Mouse (Mus musculus) adrenal gland (tissue): ENCODE measurements around the gene Grrp1.

Experiments
- intact Hi-C: fragments of 180-260 bp; cut with DNase I; formaldehyde crosslinking; loops from one replicate; pipeline ENCODE4 v1.15.1; 2025

Grrp1 gene

DNA sequence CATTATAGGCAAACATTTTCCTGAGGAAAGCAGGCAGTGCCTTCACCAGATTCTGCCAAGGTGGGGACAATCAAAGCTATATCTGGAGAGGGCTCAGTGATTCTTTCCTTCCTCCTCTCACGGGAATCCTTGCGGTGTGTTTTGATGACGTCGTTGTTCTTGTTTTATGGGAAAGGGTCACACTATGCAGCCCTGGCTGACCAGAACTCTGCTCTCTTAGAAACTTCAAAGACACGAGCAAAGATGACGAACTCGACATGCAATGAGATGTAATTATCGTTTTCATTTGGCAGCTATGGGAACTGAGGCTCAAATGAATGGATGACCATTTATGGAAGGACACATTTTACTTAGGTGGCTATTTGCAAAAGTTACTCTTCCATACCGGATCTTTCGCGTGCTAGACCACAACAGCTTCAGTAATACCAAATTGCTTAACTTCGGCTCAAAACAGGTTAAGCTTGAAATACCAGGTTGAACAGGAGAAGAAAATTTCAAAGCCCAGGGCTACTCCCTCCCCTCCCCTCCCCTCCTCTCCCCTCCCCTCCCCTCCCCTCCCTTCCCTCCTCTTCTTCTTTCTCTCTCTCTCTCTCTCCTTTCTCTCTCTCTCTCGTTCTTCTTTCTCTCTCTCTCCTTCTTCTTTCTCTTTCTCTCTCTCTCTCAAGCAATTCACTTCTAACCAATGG lies 19.0 kb upstream of the Grrp1 start:
- intact Hi-C loops: no loop called here

DNA sequence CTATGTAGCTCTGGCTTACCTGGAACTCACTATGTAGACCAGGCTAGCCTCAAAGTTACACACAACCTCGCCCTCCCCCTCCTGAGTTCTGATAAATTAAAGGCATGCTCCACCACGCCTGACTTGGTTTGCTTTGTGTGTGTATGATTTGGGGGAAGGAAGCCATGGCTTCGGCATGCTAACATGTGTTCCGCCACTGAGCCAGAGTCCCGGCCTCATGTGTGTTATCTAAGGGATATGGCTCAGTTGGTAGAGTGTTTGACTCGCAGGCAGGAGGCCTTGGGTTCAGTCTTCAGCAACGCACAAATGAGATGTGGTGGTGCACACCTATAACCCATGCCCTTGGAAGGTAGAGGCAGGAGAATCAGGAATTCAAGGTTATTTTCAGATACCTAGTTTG lies 18.1 kb upstream of the Grrp1 start:
- intact Hi-C loops: no loop called here

DNA sequence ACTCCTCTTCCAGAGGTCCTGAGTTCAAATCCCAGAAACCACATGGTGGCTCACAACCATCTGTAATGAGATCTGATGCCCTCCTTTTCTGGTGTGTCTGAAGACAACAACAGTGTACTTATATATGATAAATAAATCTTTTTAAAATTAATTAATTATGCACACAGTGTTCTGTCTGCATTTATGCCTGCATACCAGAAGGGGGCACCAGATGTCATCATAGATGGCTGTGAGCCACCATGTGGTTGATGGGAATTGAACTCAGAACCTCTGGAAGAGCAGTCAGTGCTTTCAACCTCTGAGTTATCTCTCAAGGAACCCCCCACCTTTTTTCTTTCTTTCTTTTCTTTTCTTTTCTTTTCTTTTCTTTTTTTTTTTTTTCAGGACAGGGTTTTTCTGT lies 15.7 kb upstream of the Grrp1 start:
- intact Hi-C loops: loop anchor here (5.0 to 10.0 kb wide), 2 partner anchors 118 to 205 kb away; no protein-coding TSS in a partner anchor

DNA sequence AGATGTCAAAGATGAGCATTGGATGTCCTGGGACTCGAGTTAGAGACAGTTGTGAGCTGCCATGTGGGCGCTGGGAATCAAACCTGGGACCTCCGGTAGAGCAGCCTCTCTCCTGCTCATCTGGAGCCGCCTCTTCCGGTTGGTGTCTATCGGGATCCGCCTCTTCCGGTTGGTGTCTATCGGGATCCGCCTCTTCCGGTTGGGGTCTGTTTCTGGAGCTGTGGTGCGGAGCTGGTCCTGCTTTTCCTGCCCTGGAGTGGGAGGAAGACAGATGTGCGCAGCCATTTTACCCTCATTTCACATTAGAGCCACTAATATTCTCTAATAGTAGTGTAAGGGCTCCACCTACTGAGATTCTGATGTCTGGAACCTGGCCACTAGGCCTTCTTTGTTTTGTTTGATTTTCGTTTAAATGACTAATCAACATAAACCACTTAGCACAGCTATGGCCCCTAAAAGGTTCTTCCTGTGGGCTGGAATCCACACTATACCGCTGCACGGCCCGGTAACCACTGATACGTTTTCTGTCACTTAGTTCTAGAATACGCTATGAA lies 14.3 kb upstream of the Grrp1 start:
- intact Hi-C loops: loop anchor here (5.0 to 10.0 kb wide), 2 partner anchors 119 to 207 kb away; no protein-coding TSS in a partner anchor

DNA sequence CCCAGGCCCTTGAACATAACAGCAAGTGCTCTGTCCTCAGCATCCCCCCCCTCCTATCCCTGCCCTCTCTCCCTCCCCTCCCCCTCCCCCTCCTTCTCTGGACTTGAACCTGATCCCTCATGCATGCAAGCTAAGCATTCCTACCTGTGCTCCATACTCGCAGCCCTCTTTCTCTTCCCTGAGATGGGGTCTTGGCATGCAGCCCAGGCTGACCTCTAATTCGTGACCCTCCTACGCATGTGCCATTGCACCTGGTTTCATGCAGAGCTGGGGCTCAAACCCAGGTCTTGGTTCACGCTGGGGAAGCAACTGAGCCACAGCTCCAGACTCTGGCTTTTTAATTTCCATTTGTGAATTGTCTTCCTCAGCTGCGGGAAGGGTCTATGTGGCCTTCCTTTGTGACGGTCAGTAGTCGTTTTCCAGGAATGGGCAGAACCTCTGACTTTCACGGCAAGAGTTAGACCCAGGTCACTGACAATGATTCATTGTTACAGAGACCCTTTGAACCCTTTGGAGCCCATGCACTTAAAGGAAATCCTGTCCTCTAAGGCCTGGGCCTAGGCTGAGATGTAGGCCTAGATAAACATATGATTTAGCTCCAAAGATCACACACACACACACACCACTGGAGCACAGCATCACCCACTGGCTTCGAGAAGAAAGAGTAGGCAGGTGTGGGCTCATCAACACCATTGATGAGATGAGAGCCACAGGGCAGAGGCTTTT lies 12.1 kb upstream of the Grrp1 start:
- intact Hi-C loops: loop anchor here (5.0 to 10.0 kb wide), 2 partner anchors 121 to 209 kb away; no protein-coding TSS in a partner anchor

DNA sequence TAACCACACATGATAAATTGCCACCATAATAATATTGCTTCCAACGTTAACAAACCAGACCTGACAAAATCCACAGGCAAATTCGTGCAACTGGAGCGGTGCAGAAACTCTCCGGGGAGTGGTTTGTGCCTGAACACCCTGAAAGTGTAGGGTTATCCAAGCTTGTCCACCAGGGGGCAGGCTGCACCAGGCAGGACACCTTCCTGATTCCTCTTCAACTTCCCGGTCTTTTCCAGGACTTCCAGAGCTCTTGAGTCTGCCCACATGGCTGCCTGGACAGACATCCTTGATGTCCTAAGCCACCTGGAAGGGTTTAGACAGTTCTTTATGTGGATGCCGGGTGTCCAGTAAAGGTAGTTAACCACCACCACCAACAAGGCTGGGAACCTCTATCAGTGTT lies 9.3 kb upstream of the Grrp1 start:
- intact Hi-C loops: loop anchor here (10.0 kb wide), 1 partner anchor 212 kb away; no protein-coding TSS in a partner anchor

DNA sequence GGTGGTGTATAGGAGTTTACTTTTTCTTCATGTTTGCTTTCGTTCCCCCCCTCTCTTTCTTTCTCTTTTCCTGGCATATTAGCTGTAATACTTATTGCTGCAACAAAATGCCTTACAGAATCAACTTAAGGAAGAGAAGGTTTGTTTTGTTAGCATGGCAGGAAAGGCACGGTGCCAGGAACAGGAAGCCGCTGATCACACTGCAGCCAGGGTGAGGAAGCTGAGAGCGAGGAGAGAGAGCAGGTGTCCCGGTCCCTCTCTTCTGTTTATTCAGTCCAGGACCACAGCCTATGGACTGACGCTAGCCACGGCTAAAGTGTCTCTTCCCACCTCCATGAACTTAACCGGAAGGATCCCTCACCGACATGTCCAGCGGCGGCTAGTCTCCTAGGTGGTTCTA lies 4.4 kb upstream of the Grrp1 start:
- intact Hi-C loops: no loop called here

DNA sequence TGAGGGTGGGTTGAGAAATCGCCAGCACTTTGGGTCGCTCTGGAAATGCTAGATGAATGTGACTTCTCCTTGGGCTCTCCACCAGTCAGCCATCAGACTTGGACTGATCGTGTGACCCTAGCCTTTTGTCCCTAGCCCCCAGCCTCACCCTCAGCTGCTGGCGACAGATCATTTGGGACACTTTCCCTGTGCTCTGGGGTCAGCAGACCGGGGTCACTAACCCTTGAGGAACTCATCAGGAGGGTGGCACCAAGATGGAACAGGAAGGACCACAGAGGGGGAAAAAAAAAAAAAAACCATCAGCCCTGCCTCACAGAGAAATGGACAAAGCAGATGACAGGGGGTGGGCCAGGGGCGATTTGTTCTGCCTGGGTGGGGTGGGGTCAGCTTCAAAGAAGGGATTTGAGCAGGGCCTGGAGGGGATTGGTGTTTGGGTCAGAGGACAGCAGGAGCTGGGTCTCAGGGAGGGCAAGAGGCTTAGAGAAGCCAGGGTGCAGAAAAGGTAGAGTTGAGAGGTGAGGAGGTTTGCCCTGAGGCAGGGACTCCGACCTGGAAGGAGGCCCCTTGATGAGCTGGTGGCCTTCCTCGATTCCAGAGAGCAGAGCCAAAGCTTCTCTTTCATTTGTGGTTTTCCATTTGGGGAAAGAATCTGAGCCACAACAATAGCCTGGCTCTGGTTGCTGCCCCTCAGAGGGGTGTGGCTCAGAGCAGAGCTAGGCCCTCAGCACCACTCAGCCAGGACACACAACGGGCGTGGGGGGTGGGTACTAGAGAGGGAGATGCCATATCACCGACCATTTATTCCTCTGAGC lies 3.5 kb upstream of the Grrp1 start:
- intact Hi-C loops: no loop called here

DNA sequence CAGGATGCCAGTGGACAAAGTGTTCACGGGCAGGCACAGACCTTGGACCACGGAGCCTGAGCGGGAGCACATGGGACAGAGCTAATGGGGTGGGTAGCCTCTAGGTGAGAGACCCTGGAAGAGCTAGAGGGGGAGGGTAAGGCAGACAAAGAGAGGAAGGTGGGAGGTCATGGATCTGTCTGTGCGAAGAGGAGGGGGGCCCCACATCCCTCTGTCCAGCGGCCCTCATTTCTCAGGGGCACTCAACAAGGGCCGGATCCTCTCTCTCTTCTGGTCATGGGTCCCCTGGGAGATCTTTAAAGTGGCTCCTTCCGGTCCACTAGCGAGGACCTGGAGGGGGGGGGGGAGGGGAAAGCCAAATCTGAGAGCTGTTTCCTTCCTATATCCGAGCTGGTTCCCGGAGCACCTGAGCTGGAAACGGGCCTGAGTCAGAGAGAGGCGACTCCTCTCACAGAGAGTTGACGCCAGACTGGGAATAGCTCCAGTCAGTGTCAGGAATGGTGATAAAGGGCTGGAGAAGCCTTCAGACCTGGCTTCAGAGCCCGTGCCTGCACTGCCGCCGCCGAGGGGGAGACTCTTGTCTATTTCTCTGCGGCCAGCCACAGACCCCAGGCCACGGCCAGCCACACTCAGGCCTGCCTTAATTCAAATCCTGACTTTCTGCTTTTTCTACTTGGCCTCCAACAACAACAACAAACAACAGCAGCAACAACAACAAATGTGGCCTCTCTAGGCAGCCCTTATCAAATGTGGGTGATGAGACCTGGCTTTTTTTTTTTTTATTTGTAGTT lies 2.7 kb upstream of the Grrp1 start:
- intact Hi-C loops: no loop called here

DNA sequence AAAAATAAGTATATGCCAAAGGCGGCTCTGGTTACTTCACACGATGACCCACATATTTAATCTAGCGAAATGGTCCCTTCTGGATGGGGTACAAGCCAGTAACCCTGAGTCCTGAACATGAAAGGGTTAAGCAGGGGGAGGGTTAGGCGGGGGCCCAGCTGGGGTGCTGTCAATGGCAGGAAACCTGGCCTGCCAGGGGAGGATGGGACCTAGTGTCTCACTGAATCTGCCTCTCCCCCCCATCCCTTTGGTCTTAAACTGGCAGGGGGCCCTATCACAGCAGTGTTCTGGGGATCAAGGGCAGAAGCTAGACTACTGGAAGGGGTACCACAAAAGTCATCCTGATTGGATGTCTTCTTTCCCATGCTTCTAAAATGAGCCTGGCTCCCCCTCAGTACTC lies 1.9 kb upstream of the Grrp1 start:
- intact Hi-C loops: no loop called here

DNA sequence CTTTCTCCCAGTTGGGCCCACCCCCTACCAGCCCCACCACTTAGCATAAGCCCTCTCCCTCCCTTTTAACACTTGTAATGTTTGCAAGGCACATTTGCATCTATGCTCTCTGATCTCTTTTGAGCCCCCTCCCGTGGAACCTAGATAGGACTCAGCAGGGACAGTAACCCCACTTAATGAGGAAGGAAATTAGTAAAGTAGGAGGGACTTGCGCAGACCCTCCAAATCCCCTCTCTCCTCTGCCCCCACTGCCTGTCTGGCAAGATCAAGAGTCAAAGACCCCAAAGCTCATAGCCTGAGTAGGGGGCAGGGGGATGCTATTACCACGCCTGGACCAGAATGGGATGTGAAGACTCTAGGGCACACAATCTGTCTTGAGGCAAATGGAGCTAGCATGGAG lies 929 bp upstream of the Grrp1 start:
- intact Hi-C loops: no loop called here

DNA sequence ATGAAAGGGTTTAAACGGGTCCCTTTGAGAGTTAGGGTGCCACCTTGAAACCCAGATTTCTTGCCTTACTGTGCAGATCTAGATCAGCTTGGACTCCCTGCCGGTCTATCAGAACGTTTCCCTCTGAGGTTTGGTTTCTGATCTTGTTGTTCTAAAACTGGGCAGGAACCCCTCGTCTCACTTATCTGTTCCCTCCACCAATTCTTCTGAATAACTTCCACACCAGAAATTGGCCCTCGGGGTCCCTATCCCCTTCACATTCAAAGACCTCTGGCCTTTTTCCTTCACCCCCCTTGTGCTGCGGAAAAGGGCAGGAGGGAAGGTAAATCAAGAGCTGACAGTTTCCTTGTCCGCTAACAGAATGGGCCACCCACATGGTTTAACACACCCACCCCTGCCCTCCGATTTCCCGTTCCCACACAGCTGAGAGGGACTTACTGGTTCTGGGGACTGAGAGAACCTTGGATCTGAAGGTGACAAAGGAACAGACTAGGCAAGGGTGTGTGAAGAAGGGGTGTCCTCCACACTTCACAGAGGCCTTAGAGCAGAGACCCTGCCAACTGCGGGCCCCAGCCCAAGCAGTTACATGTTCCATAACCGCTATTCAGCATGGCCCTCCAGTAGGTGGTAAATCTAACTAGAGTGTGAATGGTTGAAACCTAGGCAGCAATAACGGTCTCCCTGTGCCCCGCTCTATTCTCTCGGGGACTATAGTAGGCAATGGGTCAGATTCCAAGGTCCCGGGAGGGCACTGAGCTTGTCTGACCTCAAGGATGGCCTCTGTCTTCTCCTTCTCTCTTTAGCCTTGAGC lies 790 bp downstream of the Grrp1 start:
- intact Hi-C loops: no loop called here

DNA sequence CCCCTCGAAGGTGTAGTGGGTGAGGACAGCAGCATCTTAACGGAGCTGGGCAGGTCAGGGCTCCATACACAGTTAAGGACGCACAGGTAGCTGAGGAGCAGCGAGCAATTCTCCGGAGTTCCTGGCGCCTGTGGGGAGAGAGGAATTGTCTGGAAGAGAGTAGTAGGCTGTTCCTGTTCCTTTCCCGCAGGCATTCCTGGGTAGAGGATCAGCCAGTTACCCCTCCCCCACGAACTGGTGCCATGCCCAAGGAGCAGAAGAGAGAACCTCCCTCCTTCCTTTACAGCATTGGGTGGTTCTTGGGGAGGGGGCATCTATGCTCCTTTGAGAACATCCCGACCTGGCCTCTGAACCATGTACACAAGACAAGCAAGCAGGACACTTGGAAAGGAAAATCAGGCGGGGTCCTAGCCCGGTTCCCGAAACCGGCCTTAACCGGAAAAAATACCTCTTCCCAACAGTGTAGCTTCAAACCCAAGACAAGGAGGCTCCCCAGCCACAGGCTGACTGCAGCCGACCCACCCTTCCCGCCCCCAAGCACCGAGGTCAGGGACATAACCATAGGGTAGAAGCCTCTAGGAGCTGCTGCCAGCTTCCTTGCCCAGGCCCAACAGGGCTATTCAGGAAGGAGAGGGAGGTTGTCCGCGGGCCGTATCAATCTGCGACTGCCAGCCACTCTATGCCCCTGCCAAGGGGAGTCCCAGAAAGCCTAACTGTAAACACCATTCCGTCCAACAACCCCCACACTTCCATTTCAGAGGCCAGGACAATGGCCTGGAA lies 1.6 kb downstream of the Grrp1 start:
- intact Hi-C loops: no loop called here

DNA sequence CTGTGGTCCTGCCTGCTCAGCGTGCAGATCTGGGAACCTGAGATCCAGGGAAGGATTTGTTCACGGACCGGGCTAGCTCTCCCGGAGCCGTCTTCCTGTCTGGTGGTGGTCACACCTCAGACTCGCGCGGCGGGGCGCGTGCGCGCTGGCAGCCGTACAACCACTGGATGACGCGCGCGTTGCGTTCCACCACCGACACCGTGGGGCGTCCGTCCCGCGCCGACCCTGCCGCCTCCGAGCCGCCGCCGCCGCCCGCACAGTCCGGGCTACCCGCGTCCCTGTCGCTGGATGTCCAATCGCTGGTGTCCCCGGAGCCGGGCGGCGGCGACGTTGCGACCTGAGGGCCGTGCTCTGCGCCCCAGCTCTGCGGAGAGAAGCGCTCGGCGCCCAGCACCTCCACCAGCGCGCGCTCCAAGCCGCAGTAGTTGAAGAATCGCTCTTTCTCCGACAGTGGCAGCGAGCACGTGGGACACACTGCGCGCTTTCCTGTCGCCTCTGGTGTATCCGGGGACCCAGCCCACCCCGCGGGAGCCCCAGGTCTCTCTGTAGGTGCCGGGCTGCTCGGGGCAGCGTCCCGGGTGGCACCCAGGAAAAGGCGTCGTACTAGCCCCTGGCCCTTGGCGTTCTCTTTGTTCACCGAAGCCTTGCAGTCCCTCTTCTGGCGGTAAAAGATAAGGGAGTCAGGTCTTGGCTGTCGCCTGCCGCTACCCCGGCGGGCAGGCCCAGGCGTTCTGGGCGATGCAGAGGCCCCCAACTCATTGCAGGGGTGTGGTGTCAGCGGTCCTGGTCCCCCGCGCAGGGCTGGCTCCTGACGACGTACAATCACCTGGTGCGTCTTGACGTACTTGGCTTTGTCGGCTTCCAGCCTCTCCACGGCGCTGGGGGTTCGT lies 2.4 kb downstream of the Grrp1 start:
- intact Hi-C loops: no loop called here

DNA sequence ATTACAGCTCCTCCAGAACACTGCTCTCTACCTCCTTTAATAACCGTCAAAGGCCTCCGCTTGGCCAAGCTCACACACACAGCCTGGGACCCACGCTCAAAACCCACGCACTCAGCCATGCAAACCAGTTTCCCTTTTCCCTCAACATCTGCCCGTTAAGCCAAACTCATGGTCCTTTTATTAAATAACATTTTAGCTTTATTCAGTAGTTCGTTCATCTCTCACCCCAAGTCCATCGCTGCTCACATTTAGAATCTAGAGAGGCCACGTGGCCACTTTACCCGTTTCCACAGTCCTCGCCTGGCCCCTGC lies 3.0 kb downstream of the Grrp1 start:
- intact Hi-C loops: no loop called here

DNA sequence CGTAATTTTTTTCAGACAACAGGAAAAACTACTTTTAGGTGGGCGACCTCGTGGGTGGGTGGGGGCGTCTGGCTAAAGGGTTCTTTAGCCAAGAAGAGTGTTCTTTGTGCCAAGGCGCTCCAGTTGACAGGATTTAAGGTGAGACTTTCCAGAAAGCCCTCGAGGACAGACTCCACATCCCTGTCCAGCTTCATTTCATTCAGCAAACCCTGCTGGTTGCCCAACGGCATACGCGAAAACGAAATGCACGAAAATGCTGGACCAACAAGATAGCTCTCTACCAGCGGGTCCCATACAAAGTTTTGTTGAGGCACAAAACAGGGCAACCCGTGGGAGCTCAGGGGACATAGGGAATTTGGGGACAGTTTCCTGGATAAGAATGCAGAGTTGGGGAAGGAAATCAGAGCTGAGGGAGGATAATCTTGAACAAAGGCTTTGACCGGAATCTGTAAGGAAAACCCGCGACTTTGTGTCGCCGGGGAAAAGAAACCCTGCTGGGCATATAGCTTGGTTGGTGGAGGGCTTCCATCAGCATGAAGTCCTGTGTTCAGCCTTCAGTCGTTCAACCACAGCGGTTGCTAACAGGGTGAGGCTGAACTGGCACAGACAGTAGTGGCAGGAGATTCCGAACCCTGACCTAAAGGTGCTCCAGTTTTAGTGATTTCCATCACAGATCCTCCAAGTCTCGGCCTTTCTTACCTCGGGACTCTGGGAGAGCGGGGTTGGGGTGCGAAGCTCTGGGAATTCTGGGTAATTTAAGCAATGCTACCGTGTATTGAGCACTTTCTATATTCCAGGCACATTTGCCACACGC lies 3.6 kb downstream of the Grrp1 start:
- intact Hi-C loops: no loop called here

DNA sequence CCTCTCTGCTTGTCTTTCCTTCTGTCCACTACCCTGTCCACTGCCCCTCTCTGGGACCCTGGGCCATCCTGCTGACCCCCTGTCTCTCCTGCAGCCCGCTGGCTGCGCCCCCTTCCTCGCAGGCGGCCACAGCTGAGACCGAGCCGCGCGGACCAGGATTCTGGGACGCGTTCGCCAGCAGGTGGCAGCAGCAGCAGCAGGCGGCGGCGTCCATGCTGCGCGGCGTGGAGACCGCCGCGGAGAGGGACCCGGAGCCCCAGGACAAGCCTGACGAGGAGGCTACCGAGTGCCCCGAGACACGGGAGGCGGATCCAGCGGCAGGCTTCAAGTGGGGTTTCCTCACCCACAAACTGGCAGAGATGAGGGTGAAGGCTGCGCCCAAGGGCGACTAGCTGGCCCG lies 4.3 kb downstream of the Grrp1 start:
- intact Hi-C loops: loop anchor here (5.0 kb wide), 2 partner anchors 38 to 143 kb away; partner anchors contain the start of gene Pdik1l
